Mouse (Mus musculus): ENCODE results near the gene Edc3.

GRCm38 (mm10) chr9:57798725-57799253 lies 90.4 kb downstream of the Edc3 start:
- TF ChIP-seq CTCF (IDR thresholded peaks at IDR 0.05; ENCODE audit: low read depth) = no peak
- no peak for TF ChIP-seq EP300 (IDR thresholded peaks at IDR 0.05; ENCODE audit: low read depth)

Data from liver, embryonic 14.5 days (tissue).